Mouse (Mus musculus) hindbrain, embryonic 15.5 days (tissue): ENCODE measurements around the gene Prpf40a. TPM values are rescaled to one million over a fixed set of nuclear protein-coding genes. Genes with fewer than 3 reads are reported as not detected.

Experiments used
- ATAC-seq: fragments of 200-750 bp; cut with Nextera tagmentation; 2 replicates; pipeline ENCODE4 v1.8.0; 2017; ENCODE audit warnings: low read depth, moderate number of reproducible peaks, moderate TSS enrichment; ENCODE audit not compliant: low FRiP score
- H3K27ac ChIP-seq: fragments of 300-500 bp; sonication (generic); replicated peaks from 2 replicates; pipeline ENCODE4 v1.5.1; 2015; ENCODE audit warnings: mild to moderate bottlenecking, inconsistent platforms
- H3K27me3 ChIP-seq: fragments of 300-500 bp; sonication (generic); 2 replicates; pipeline ENCODE4 v1.6.1; 2015; ENCODE audit warnings: control low read depth, inconsistent platforms
- H3K36me3 ChIP-seq: fragments of 300-500 bp; sonication (generic); 2 replicates; pipeline ENCODE4 v1.6.1; 2015; ENCODE audit warnings: control low read depth, inconsistent platforms
- H3K4me1 ChIP-seq: fragments of 300-500 bp; sonication (generic); replicated peaks from 2 replicates; pipeline ENCODE4 v1.6.1; 2015; ENCODE audit warnings: control low read depth, inconsistent platforms
- H3K4me2 ChIP-seq: fragments of 300-500 bp; sonication (generic); 2 replicates; pipeline ENCODE4 v1.6.1; 2015; ENCODE audit warnings: moderate library complexity, mild to moderate bottlenecking, inconsistent platforms
- H3K4me3 ChIP-seq: fragments of 300-500 bp; sonication (generic); 2 replicates; pipeline ENCODE4 v1.5.1; 2015; ENCODE audit warnings: mild to moderate bottlenecking, inconsistent platforms
- H3K9ac ChIP-seq: fragments of 300-500 bp; sonication (generic); 2 replicates; pipeline ENCODE4 v1.6.1; 2015; ENCODE audit warnings: inconsistent platforms
- H3K9me3 ChIP-seq: fragments of 300-500 bp; sonication (generic); 2 replicates; pipeline ENCODE4 v1.6.1; 2016; ENCODE audit warnings: control low read depth, inconsistent platforms
- WGBS: fragments of 180-500 bp; shearing (Covaris S2); methylation state at CpG from one replicate; pipeline ENCODE4 v1.1.7; 2015; 5-methylcytosine and 5-hydroxymethylcytosine counted together
- polyA plus RNA-seq: library from polyadenylated mRNA; unstranded; fragments of >200 nt; fragmentation: Nextera tagmentation; extraction: Ambion mirVana; gene quantifications from 2 replicates; pipeline ENCODE4 v1.2.1, GENCODE M21; 2015

Gene Prpf40a
- polyA plus RNA-seq, 1 experiment from 2014 or later, result 90.0 TPM

DNA sequence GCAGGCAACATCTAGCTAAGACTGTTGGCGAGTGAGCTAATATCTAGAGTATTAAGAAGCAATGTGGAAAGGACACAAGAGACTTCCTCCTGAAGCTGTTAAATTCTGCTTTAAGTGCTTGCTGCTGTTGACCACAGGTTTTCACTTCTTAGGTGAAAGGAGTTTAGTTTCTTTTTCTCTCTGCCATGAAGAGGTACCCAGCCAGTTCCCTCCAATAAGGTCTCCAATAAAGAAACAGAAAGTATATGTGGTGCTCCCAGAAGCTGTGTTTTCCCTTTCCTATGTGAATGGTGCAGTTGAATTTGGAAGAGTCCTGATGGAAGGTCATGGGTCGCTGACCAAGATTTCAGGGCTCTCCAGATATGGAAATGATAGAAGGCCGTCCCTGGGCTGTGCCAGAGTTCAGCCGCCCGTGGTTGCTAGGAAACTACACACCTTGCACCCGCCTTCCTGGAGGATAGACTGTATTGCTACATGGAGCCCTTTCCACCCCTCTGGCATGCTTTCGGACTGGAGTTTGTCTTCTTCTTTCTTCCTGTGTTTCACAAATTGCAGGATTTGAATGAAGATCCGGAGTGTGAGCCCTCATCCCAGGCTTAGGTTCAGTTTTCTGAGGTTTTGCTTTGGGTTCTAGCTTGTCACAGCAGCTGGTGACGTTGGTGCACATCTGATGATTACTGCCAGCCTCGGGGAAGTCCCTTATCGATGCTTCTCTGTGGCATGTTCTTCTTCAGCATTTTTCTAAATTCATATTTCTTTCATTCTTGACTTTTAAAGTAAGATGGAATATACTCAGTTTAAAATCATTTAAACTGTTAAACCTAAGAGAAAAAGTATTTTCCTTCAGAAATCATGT is 89.0 kb downstream of the Prpf40a start:
- H3K27me3 ChIP-seq, result no peaks in the 10 kb centered on the region
- 86% methylated on average over 11 of the region's 11 CpGs for WGBS
- H3K27ac ChIP-seq, result no peak overlapping the region
- 0 out of 2 replicates have a peak, but pooled peaks cover 5% of the 10 kb centered on the region for H3K4me1 ChIP-seq
- no peak overlapping the region for H3K4me2 ChIP-seq
- H3K4me3 ChIP-seq, result no peak overlapping the region
- H3K36me3 ChIP-seq, result peaks cover 43% of the 10 kb centered on the region
- no peak overlapping the region for H3K9ac ChIP-seq
- no peaks in the 10 kb centered on the region for H3K9me3 ChIP-seq
- ATAC-seq, result no peak

- peaks cover 27% of the 10 kb centered on the region for H3K36me3 ChIP-seq
- no peak for ATAC-seq
- WGBS, result 29% methylated on average over 2 of the region's 2 CpGs
- 0 out of 2 replicates have a peak, but pooled peaks cover 3% of the 10 kb centered on the region for H3K4me1 ChIP-seq
- no peak overlapping the region for H3K4me2 ChIP-seq
- no peaks in the 10 kb centered on the region for H3K9me3 ChIP-seq
- H3K27ac ChIP-seq, result no peak overlapping the region
- H3K4me3 ChIP-seq, result no peak overlapping the region
- no peaks in the 10 kb centered on the region for H3K27me3 ChIP-seq
- H3K9ac ChIP-seq, result no peak overlapping the region
Measured at GRCm38 (mm10) chr2:53100093-53100492, 91.0 kb downstream of the Prpf40a start.

- Histone ChIP-seq H3K9me3 (no peaks in the 10 kb centered on the region), H3K4me3 (no peak overlapping the region), H3K36me3 (peaks cover 9% of the 10 kb centered on the region; the same call in 1 of the 2 replicates), H3K27ac (no peak overlapping the region), H3K4me2 (no peak overlapping the region), H3K9ac (no peak overlapping the region), H3K4me1 (0 out of 2 replicates have a peak, but pooled peaks cover 3% of the 10 kb centered on the region), H3K27me3 (no peaks in the 10 kb centered on the region)
- ATAC-seq, result no peak
- 96% methylated on average over 3 of the region's 3 CpGs for WGBS
Measured at GRCm38 (mm10) chr2:53095489-53095888, 95.6 kb downstream of the Prpf40a start.

DNA sequence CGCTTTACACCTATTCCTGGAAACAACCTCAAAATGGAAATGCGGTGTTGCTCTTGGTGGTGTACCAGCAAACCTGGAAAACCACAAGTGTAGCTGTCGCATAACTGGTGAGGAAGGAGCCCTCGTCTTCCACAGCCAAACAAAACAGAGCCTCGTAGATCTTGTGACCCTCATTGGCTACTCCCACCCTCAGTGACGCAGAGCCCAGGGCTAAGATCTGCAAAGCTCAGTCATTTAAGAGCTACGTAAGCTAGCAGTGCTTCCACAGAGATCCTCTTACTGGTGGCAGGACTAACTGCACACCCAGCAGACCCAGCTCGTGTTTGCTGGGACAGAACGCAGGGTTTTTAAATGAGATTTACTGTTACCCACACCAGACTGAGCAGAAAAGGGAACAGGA is 96.1 kb downstream of the Prpf40a start:
- Histone ChIP-seq H3K4me3 (no peak overlapping the region), H3K9me3 (no peaks in the 10 kb centered on the region), H3K27ac (no peak overlapping the region), H3K9ac (no peak overlapping the region), H3K4me1 (0 out of 2 replicates have a peak, but pooled peaks cover under 1% of the 10 kb centered on the region), H3K4me2 (no peak overlapping the region), H3K36me3 (peaks cover 9% of the 10 kb centered on the region; the same call in 1 of the 2 replicates), H3K27me3 (no peaks in the 10 kb centered on the region)
- ATAC-seq, result no peak
- WGBS, result 90% methylated on average over 9 of the region's 9 CpGs

DNA sequence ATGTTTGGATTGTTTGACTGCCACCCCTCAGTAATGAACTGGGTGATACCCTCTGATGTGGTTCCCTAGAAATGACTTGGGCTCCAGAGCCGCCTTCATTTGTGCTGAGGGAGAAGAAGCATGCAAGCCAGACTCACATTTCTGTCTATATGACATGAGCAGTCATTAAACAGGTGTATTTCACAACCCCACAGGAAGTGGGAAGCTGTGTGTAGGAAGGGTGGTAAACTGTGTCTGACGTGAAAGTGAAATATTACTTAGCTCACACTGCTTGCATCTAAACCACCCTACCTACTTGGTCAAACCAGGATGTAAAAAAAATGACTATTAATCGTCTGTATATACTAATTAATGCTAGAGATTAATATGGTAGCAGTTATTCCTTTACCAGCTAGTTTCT is 102.3 kb downstream of the Prpf40a start:
- no peaks in the 10 kb centered on the region for H3K4me1 ChIP-seq
- WGBS, result 95% methylated on average over 3 of the region's 3 CpGs
- no peak for ATAC-seq

GRCm38 (mm10) chr2:53085617-53086202 is 105.4 kb downstream of the Prpf40a start:
- H3K9me3 ChIP-seq, result no peaks in the 10 kb centered on the region
- H3K4me1 ChIP-seq, result no peaks in the 10 kb centered on the region
- 58% methylated on average over 9 of the region's 9 CpGs for WGBS
- H3K27ac ChIP-seq, result no peak overlapping the region
- H3K27me3 ChIP-seq, result no peaks in the 10 kb centered on the region
- no peak overlapping the region for H3K4me2 ChIP-seq
- ATAC-seq, result no peak
- no peaks in the 10 kb centered on the region for H3K36me3 ChIP-seq
- H3K9ac ChIP-seq, result no peak overlapping the region
- H3K4me3 ChIP-seq, result no peak overlapping the region

More for the DNA sequence above, 102.3 kb downstream of the Prpf40a start:
- no peaks in the 10 kb centered on the region for H3K9me3 ChIP-seq
- no peaks in the 10 kb centered on the region for H3K27me3 ChIP-seq
- H3K4me3 ChIP-seq, result no peak overlapping the region
- no peak overlapping the region for H3K27ac ChIP-seq
- no peak overlapping the region for H3K9ac ChIP-seq
- no peak overlapping the region for H3K4me2 ChIP-seq
- no peaks in the 10 kb centered on the region for H3K36me3 ChIP-seq

Other genes with a start within 250 kb of the Prpf40a start
- 30.2 and 32.2 TPM in 2 replicates for gene Arl6ip6, start 442 bp upstream of the Prpf40a start, polyA plus RNA-seq